Mouse (Mus musculus) myocyte (in vitro differentiated cells): Measurements from ENCODE around the gene Ola1. TPM values are rescaled to one million over a fixed set of nuclear protein-coding genes. Genes with fewer than 3 reads are reported as not detected.

Source experiments
- H3K27me3 ChIP-seq: one replicate; pipeline ENCODE4 v1.6.1; 2011; ENCODE audit not compliant: control insufficient read depth, insufficient read depth, insufficient read length
- H3K36me3 ChIP-seq: one replicate; pipeline ENCODE4 v1.6.1; 2011; ENCODE audit not compliant: control insufficient read depth, insufficient read depth
- H3K4me2 ChIP-seq: one replicate; pipeline ENCODE4 v1.6.1; 2011; ENCODE audit warnings: low read depth, control low read depth
- H3K4me3 ChIP-seq: one replicate; pipeline ENCODE4 v1.5.1; 2011; ENCODE audit warnings: mild to moderate bottlenecking, control low read depth, moderate library complexity
- H3K79me2 ChIP-seq: one replicate; pipeline ENCODE4 v1.6.1; 2011; ENCODE audit not compliant: control insufficient read depth, insufficient read depth
- H3ac ChIP-seq: one replicate; pipeline ENCODE4 v1.6.1; 2011; ENCODE audit not compliant: control insufficient read depth, insufficient read length
- CEBPB ChIP-seq: IDR thresholded peaks from 2 replicates; pipeline ENCODE4 v1.6.1; 2011; ENCODE audit warnings: mild to moderate bottlenecking, moderate library complexity; ENCODE audit not compliant: poor library complexity, insufficient read depth, severe bottlenecking
- E2F4 ChIP-seq: IDR thresholded peaks from one replicate; pipeline ENCODE4 v1.6.1; 2011; ENCODE audit warnings: mild to moderate bottlenecking, control low read depth, moderate library complexity; ENCODE audit not compliant: insufficient read depth
- MAX ChIP-seq: IDR thresholded peaks from one replicate; pipeline ENCODE4 v1.6.1; 2011; ENCODE audit warnings: low read depth, mild to moderate bottlenecking, control low read depth
- MYOD1 ChIP-seq, 3 experiments: IDR thresholded peaks; one replicate each; pipeline ENCODE4 v1.6.1; 2011; ENCODE audit warnings: control low read depth in 2 of 3, low read depth in 2 of 3, mild to moderate bottlenecking in 2 of 3, moderate library complexity in 1 of 3; ENCODE audit not compliant: insufficient read length in 2 of 3, control insufficient read depth in 1 of 3
- MYOG ChIP-seq, 3 experiments: IDR thresholded peaks; one replicate each; pipeline ENCODE4 v1.6.1; 2011; ENCODE audit warnings: control low read depth in 2 of 3, low read depth in 2 of 3, mild to moderate bottlenecking in 2 of 3; ENCODE audit not compliant: insufficient read length in 2 of 3, control insufficient read depth in 1 of 3, insufficient read depth in 1 of 3
- POLR2A ChIP-seq: IDR thresholded peaks from one replicate; pipeline ENCODE4 v1.6.1; 2011; ENCODE audit warnings: low read depth, mild to moderate bottlenecking, control low read depth, moderate library complexity; ENCODE audit not compliant: insufficient read length
- POLR2AphosphoS2 ChIP-seq: IDR thresholded peaks from one replicate; pipeline ENCODE4 v1.6.1; 2011; ENCODE audit warnings: low read depth, control low read depth; ENCODE audit not compliant: insufficient read length
- REST ChIP-seq: IDR thresholded peaks from one replicate; pipeline ENCODE4 v1.6.1; 2011; ENCODE audit warnings: mild to moderate bottlenecking, control low read depth, moderate library complexity; ENCODE audit not compliant: insufficient read depth, insufficient read length
- SRF ChIP-seq: IDR thresholded peaks from one replicate; pipeline ENCODE4 v1.6.1; 2011; ENCODE audit warnings: low read depth; ENCODE audit not compliant: control insufficient read depth, insufficient read length
- TCF12 ChIP-seq: IDR thresholded peaks from one replicate; pipeline ENCODE4 v1.6.1; 2011; ENCODE audit warnings: mild to moderate bottlenecking, control low read depth; ENCODE audit not compliant: poor library complexity, insufficient read depth, severe bottlenecking
- TCF3 ChIP-seq: IDR thresholded peaks from one replicate; pipeline ENCODE4 v1.6.1; 2011; ENCODE audit warnings: low read depth, control low read depth; ENCODE audit not compliant: insufficient read length
- USF1 ChIP-seq: IDR thresholded peaks from one replicate; pipeline ENCODE4 v1.6.1; 2011; ENCODE audit warnings: low read depth, mild to moderate bottlenecking, control low read depth, moderate library complexity
- polyA plus RNA-seq: library from polyadenylated mRNA; unstranded; fragments of >200 nt; fragmentation: generic; extraction: Trizol; gene quantifications from one replicate; pipeline ENCODE4 v1.2.1, GENCODE M21; 2012; ENCODE audit warnings: missing spikeins

The Ola1 gene
- polyA plus RNA-seq, 1 experiment = 46.0 TPM

DNA sequence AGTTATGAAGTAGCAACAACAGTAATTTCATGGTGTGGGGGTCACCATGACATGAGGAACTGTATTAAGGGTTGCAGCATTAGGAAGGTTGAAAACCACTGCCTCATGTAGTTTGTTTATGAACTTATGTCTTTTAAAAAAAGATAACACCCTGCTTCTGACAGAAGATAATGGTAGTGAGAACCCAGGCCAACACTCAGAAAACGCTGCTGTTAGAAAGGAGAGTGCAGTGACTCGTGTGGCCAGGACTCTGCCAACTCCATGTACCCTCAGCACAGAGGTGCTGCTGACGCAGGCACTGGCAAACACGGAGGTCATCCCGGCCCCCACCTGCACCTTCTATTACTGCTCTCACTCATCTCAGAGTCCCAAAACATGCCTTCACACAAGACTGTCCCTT, 111.6 kb downstream of the Ola1 start:
- Histone ChIP-seq H3K79me2 (no peaks in the 10 kb centered on the region), H3K4me2 (no peak overlapping the region), H3K4me3 (no peak overlapping the region), H3ac (no peak overlapping the region), H3K27me3 (no peaks in the 10 kb centered on the region), H3K36me3 (no peaks in the 10 kb centered on the region)
- TF ChIP-seq POLR2AphosphoS2 (no peak), MYOG (IDR thresholded peaks at IDR 0.05; ENCODE audit: control insufficient read depth in 1 of 3, insufficient read depth in 1 of 3, insufficient read length in 2 of 3, low read depth in 2 of 3) (no peak), CEBPB (no peak), POLR2A (no peak), SRF (no peak), USF1 (no peak)

DNA sequence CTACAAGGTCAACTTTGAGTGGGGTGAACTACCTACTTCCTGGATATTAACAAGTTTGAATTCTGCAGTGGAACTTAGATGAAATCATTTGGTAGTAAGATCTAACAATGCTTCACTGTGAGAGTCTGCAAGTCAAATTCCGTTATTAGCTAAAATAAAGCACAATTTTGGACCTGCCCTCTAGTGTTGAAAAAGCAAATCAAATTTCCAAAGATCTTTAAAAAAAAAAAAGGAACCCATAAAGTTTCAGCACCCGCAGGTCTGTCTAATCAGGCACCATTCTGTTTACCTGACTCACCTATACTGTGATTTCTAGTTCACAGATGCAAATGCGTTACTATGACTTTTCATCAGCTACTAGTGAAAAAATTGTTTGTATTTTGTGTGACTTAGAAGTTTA, 122.2 kb downstream of the Ola1 start:
- no peak for TF ChIP-seq POLR2A
- TF ChIP-seq MYOD1 (IDR thresholded peaks at IDR 0.05; ENCODE audit: control insufficient read depth in 1 of 3, insufficient read length in 2 of 3, low read depth in 2 of 3) = no peak
- TF ChIP-seq REST = no peak
- TF ChIP-seq TCF3 = no peak
- no peak for TF ChIP-seq E2F4
- no peak for TF ChIP-seq SRF
- TF ChIP-seq CEBPB = no peak
- no peak for TF ChIP-seq TCF12
- no peak for TF ChIP-seq USF1
- TF ChIP-seq MYOG (IDR thresholded peaks at IDR 0.05; ENCODE audit: control insufficient read depth in 1 of 3, insufficient read depth in 1 of 3, insufficient read length in 2 of 3, low read depth in 2 of 3) = no peak
- no peak for TF ChIP-seq MAX
- no peak for TF ChIP-seq POLR2AphosphoS2
- Histone ChIP-seq H3K36me3 (peaks cover 10% of the 10 kb centered on the region), H3ac (no peak overlapping the region)

DNA sequence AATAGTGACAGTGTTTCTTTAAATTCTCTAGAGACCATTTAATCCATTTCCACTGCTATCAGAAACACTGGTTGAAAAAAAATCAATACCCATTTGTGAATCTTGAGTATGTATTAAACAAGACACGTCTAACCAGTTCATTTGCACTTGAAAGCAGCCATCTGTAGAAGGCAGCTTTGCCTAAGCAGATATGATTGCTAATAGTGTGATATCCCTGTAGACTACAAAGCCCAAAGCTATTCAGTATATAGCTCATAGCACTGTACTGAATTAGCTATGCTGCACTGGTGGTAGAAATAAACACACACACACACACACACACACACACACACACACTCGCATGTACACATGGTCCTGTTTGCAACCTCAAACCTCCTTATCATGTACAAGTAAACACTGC, 123.4 kb downstream of the Ola1 start:
- no peak overlapping the region for H3K4me2 ChIP-seq
- no peak overlapping the region for H3K4me3 ChIP-seq
- H3ac ChIP-seq = no peak overlapping the region
- H3K27me3 ChIP-seq = no peaks in the 10 kb centered on the region
- H3K79me2 ChIP-seq = no peaks in the 10 kb centered on the region
- TF ChIP-seq POLR2AphosphoS2 (no peak), E2F4 (no peak), TCF3 (no peak), MYOD1 (IDR thresholded peaks at IDR 0.05; ENCODE audit: control insufficient read depth in 1 of 3, insufficient read length in 2 of 3, low read depth in 2 of 3) (no peak)
- peaks cover 10% of the 10 kb centered on the region for H3K36me3 ChIP-seq

More for the DNA sequence above, 122.2 kb downstream of the Ola1 start:
- no peaks in the 10 kb centered on the region for H3K27me3 ChIP-seq
- H3K79me2 ChIP-seq = no peaks in the 10 kb centered on the region
- no peak overlapping the region for H3K4me2 ChIP-seq
- no peak overlapping the region for H3K4me3 ChIP-seq

DNA sequence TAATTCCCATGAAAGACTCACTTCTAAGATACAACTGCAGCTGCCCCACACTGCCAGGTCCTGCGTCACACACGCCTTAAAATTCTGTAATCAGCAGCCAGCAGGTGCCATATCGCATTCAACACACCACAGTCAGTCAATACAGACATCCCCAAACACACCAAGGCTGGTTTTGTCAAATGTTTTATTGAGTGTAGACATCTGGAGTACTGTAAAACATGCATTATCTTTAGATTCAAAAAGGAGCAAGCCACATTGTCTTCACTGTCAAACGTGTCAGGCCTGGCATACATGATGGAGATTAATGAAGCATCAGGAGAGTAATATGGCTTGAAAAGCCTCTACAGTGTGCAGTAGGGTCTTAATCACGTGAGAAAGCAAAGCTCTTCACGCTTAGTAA, 125.7 kb downstream of the Ola1 start:
- H3ac ChIP-seq = no peak overlapping the region
- H3K27me3 ChIP-seq = no peaks in the 10 kb centered on the region
- H3K4me3 ChIP-seq = no peak overlapping the region
- peaks cover 10% of the 10 kb centered on the region for H3K36me3 ChIP-seq
- H3K4me2 ChIP-seq = no peak overlapping the region
- H3K79me2 ChIP-seq = no peaks in the 10 kb centered on the region
- TF ChIP-seq MYOG (IDR thresholded peaks at IDR 0.05; ENCODE audit: control insufficient read depth in 1 of 3, insufficient read depth in 1 of 3, insufficient read length in 2 of 3, low read depth in 2 of 3) = no peak
- no peak for TF ChIP-seq MYOD1 (IDR thresholded peaks at IDR 0.05; ENCODE audit: control insufficient read depth in 1 of 3, insufficient read length in 2 of 3, low read depth in 2 of 3)
- no peak for TF ChIP-seq USF1
- TF ChIP-seq TCF12 = no peak
- no peak for TF ChIP-seq REST
- no peak for TF ChIP-seq E2F4
- TF ChIP-seq TCF3 = no peak
- TF ChIP-seq CEBPB = no peak
- TF ChIP-seq SRF = no peak
- no peak for TF ChIP-seq POLR2AphosphoS2
- no peak for TF ChIP-seq POLR2A
- TF ChIP-seq MAX = no peak

DNA sequence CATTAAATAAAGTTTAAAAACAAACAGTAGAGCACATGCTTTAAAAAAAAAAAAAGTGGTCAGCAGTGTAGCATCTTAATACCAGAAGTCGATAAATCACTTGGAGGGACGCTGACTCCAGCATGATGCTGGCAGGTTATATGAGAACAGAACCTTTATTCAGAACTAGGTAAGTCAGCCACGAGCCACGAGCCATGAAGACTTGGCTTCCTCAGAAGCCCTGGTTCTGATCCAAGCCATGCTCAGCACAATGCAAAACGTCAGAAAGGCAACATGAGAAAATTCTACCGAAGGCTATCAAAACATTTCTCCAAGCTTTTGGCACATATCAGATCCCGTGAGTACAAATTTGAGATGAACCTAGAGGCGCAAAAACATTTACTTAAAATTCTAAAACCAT, 127.4 kb downstream of the Ola1 start:
- Histone ChIP-seq H3K27me3 (no peaks in the 10 kb centered on the region), H3K4me2 (no peak overlapping the region), H3K36me3 (peaks cover 6% of the 10 kb centered on the region), H3K79me2 (no peaks in the 10 kb centered on the region), H3ac (no peak overlapping the region), H3K4me3 (no peak overlapping the region)
- no peak for TF ChIP-seq MAX
- no peak for TF ChIP-seq E2F4
- no peak for TF ChIP-seq POLR2A
- TF ChIP-seq REST = no peak
- no peak for TF ChIP-seq CEBPB
- TF ChIP-seq TCF3 = no peak
- TF ChIP-seq MYOD1 (IDR thresholded peaks at IDR 0.05; ENCODE audit: control insufficient read depth in 1 of 3, insufficient read length in 2 of 3, low read depth in 2 of 3) = no peak
- no peak for TF ChIP-seq SRF
- TF ChIP-seq MYOG (IDR thresholded peaks at IDR 0.05; ENCODE audit: control insufficient read depth in 1 of 3, insufficient read depth in 1 of 3, insufficient read length in 2 of 3, low read depth in 2 of 3) = no peak
- no peak for TF ChIP-seq TCF12
- TF ChIP-seq POLR2AphosphoS2 = no peak
- no peak for TF ChIP-seq USF1
